Mouse (Mus musculus) brain, embryonic 14.5 days (tissue): ENCODE data around the gene St3gal2.

Experiments used
- CTCF ChIP-seq: fragments of 200-500 bp; IDR thresholded peaks from 2 replicates; pipeline ENCODE4 v1.5.1; 2012; ENCODE audit warnings: inconsistent platforms, mild to moderate bottlenecking, moderate library complexity, borderline replicate concordance; ENCODE audit not compliant: insufficient read depth, insufficient read length; ENCODE audit errors: extremely low read depth
- POLR2A ChIP-seq: fragments of 200-500 bp; IDR thresholded peaks from 2 replicates; pipeline ENCODE4 v1.6.1; 2012; ENCODE audit warnings: mild to moderate bottlenecking, inconsistent platforms, borderline replicate concordance; ENCODE audit not compliant: poor library complexity, insufficient read depth, insufficient read length, severe bottlenecking; ENCODE audit errors: extremely low read depth

GRCm38 (mm10) chr8:110897495-110897894 is 22.2 kb upstream of the St3gal2 start:
- TF ChIP-seq POLR2A, result no peak
- TF ChIP-seq CTCF, result no peak
